Comparison of ENCODE assay signal across 8 mouse cellular contexts in the genomic region with DNA sequence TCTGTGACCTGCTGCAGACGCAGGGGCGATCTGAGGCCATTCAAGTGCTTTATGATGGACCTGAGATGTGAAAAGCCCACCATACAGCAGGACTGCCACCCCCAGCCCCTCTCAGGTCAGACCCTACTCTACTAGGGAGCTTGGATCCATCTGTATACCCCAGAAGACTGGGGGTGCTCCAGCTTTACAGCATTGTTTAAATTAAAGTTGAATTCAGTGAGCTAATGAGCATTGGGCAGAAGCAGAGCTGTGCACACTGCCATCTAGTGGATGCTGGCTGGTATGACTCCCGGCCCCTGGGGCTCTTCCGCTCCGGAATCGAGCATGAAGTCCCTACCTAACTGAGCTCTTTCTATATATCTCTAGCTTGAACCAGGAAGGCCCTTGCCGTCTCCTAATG.
A peak's percentile ranks its signal among the peaks of the same experiment; 100 is the strongest.
DNase-seq lines count a peak whose midpoint lies in the region; ATAC-seq and TF ChIP-seq lines count a peak whose summit lies in the region.

No protein-coding gene starts in this region.

- no peaks in the 10 kb centered on the region for H3K4me1 ChIP-seq in testis, adult 2 months (ENCODE audit: control insufficient read depth, insufficient read depth, low read length)
- no peaks in the 10 kb centered on the region for H3K4me1 ChIP-seq in forebrain, embryonic 15.5 days
- no peaks in the 10 kb centered on the region for H3K4me1 ChIP-seq in hindbrain, embryonic 16.5 days (ENCODE audit: control insufficient read depth, insufficient read depth, low read depth, low read length)

- H3K27me3 ChIP-seq in testis, adult 2 months (ENCODE audit: control insufficient read depth, insufficient read depth, low read length), result no peaks in the 10 kb centered on the region
- no peaks in the 10 kb centered on the region for H3K27me3 ChIP-seq in forebrain, embryonic 15.5 days
- H3K27me3 ChIP-seq in hindbrain, embryonic 16.5 days (replicated peaks; ENCODE audit: control insufficient read depth, insufficient read depth, low read length), result no peaks in the 10 kb centered on the region

- no peak overlapping the region for H3K9ac ChIP-seq in forebrain, embryonic 15.5 days (replicated peaks)
- H3K9ac ChIP-seq in hindbrain, embryonic 16.5 days (ENCODE audit: low read depth, low read length), result no peak overlapping the region

- no peak for DNase-seq in testis, postnatal 14 days (ENCODE audit: low spot score)
- DNase-seq in cerebellum, adult 8-10 months, result peak; percentile 74
- peak; percentile 73 to 76 for DNase-seq in left cerebral cortex, adult 18-20 months (ENCODE audit: low spot score in 2 of 2)
- DNase-seq in right cerebral cortex, postnatal 25 days, result peak; percentile 54

- ATAC-seq in forebrain, embryonic 15.5 days (replicated peaks), result peak; percentile 80
- ATAC-seq in hindbrain, embryonic 16.5 days, result peak; percentile 83
- peak; percentile 97 for ATAC-seq in megakaryocyte, adult 5-6 weeks (ENCODE audit: poor library complexity, severe bottlenecking)

- no peak overlapping the region for H3K4me2 ChIP-seq in forebrain, embryonic 15.5 days (replicated peaks)
- H3K4me2 ChIP-seq in hindbrain, embryonic 16.5 days (ENCODE audit: low read length), result no peak overlapping the region

- no peaks in the 10 kb centered on the region for H3K36me3 ChIP-seq in testis, adult 2 months (ENCODE audit: control insufficient read depth, insufficient read depth, low read length)
- no peaks in the 10 kb centered on the region for H3K36me3 ChIP-seq in forebrain, embryonic 15.5 days
- no peaks in the 10 kb centered on the region for H3K36me3 ChIP-seq in hindbrain, embryonic 16.5 days (ENCODE audit: control insufficient read depth, insufficient read depth, low read length)

- no peaks in the 10 kb centered on the region for H3K9me3 ChIP-seq in forebrain, embryonic 15.5 days
- H3K9me3 ChIP-seq in hindbrain, embryonic 16.5 days (ENCODE audit: control insufficient read depth, low read length), result no peaks in the 10 kb centered on the region

- TF ChIP-seq POLR2A in testis, adult 2 months (IDR thresholded peaks at IDR 0.05; ENCODE audit: control insufficient read depth, low read depth, low read length), result no peak

- TF ChIP-seq CTCF in testis, adult 2 months (IDR thresholded peaks at IDR 0.05; ENCODE audit: control insufficient read depth, insufficient read depth, insufficient replicate concordance, low read depth, low read length), result peak; percentile 76; the same call in 1 of the 2 replicates

- no peak overlapping the region for H3K4me3 ChIP-seq in testis, adult 2 months (ENCODE audit: control insufficient read depth, low read depth, low read length)
- H3K4me3 ChIP-seq in forebrain, embryonic 15.5 days, result no peak overlapping the region
- H3K4me3 ChIP-seq in hindbrain, embryonic 16.5 days (ENCODE audit: low read length), result no peak overlapping the region

- 36% methylated on average over 7 of the region's 7 CpGs for WGBS in forebrain, embryonic 15.5 days
- WGBS in hindbrain, embryonic 16.5 days, result 31% methylated on average over 7 of the region's 7 CpGs

- no peak overlapping the region for H3K27ac ChIP-seq in testis, adult 2 months (ENCODE audit: control insufficient read depth, insufficient read depth, low read depth, low read length)
- H3K27ac ChIP-seq in forebrain, embryonic 15.5 days (replicated peaks), result no peak overlapping the region
- no peak overlapping the region for H3K27ac ChIP-seq in hindbrain, embryonic 16.5 days (ENCODE audit: low read depth, low read length)
